Mouse (Mus musculus) forebrain, embryonic 14.5 days (tissue): ENCODE results near the gene Fam161a. TPM values are rescaled to one million over a fixed set of nuclear protein-coding genes. Genes with fewer than 3 reads are reported as not detected.

ENCODE experiments used
- ATAC-seq: fragments of 200-750 bp; cut with Nextera tagmentation; 2 replicates; pipeline ENCODE4 v1.8.0; 2017; ENCODE audit warnings: mild to moderate bottlenecking, moderate library complexity
- DNase-seq: peaks from one replicate; pipeline ENCODE4 v3.0.0-alpha.2; 2015; ENCODE audit warnings: low spot score
- H3K27ac ChIP-seq: fragments of 300-500 bp; sonication (generic); 2 replicates; pipeline ENCODE4 v1.5.1; 2014; ENCODE audit warnings: low read depth, mild to moderate bottlenecking, control low read depth, low read length, moderate library complexity
- H3K27me3 ChIP-seq: fragments of 300-500 bp; sonication (generic); replicated peaks from 2 replicates; pipeline ENCODE4 v1.6.1; 2014; ENCODE audit warnings: low read length, control low read depth, mixed read lengths; ENCODE audit not compliant: control insufficient read depth, insufficient read depth
- H3K36me3 ChIP-seq: fragments of 300-500 bp; sonication (generic); 2 replicates; pipeline ENCODE4 v1.6.1; 2014; ENCODE audit warnings: low read length, control low read depth; ENCODE audit not compliant: control insufficient read depth, insufficient read depth
- H3K4me1 ChIP-seq: fragments of 300-500 bp; sonication (generic); 2 replicates; pipeline ENCODE4 v1.6.1; 2014; ENCODE audit warnings: antibody characterized with exemption, low read length, control low read depth; ENCODE audit not compliant: control insufficient read depth, insufficient read depth
- H3K4me2 ChIP-seq: fragments of 300-500 bp; sonication (generic); 2 replicates; pipeline ENCODE4 v1.6.1; 2014; ENCODE audit warnings: mild to moderate bottlenecking, control low read depth, low read length
- H3K4me3 ChIP-seq: fragments of 300-500 bp; sonication (generic); 2 replicates; pipeline ENCODE4 v1.5.1; 2014; ENCODE audit warnings: low read depth, low read length, control low read depth
- H3K9ac ChIP-seq: fragments of 300-500 bp; sonication (generic); 2 replicates; pipeline ENCODE4 v1.6.1; 2014; ENCODE audit warnings: mild to moderate bottlenecking, low read length, control low read depth, moderate library complexity
- H3K9me3 ChIP-seq: fragments of 300-500 bp; sonication (generic); replicated peaks from 2 replicates; pipeline ENCODE4 v1.6.1; 2016; ENCODE audit warnings: low read length, control low read depth, mixed read lengths; ENCODE audit not compliant: control insufficient read depth
- WGBS: fragments of 180-500 bp; shearing (Covaris S2); extraction: QIAGEN DNeasy Blood & Tissue Kit; methylation state at CpG from one replicate; pipeline ENCODE4 v1.1.7; 2014; 5-methylcytosine and 5-hydroxymethylcytosine counted together
- polyA plus RNA-seq: library from polyadenylated mRNA; unstranded; fragments of >200 nt; fragmentation: Nextera tagmentation; extraction: Ambion mirVana; gene quantifications from 2 replicates; pipeline ENCODE4 v1.2.1, GENCODE M21; 2014

Fam161a gene
- polyA plus RNA-seq, 1 experiment from 2014 or later = 3.2 TPM

DNA sequence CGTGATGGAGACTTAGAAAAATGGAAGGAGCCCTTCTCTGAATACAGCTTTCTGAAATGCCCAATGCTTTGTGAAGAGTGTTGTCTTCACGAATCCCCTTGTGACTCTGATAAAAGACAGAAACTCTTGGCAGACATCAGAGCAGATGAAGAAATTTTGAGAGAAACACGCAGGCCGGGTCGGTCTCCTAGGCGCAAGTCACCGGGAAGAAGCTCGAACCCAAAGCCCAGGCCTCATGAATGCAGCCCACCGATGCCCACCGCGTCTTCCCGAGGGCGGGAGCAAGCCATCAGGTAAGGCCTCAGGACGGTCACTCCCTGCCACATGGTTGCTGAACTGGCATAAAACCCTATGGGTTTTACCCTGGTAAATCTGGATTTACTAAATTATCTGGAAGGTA, 13.5 kb downstream of the Fam161a start:
- Histone ChIP-seq H3K27me3 (no peaks in the 10 kb centered on the region), H3K27ac (no peak overlapping the region), H3K4me2 (no peak overlapping the region), H3K4me1 (no peaks in the 10 kb centered on the region), H3K9me3 (no peaks in the 10 kb centered on the region), H3K4me3 (no peak overlapping the region), H3K9ac (no peak overlapping the region), H3K36me3 (no peaks in the 10 kb centered on the region)
- DNase-seq = no peak
- 96% methylated on average over 14 of the region's 14 CpGs for WGBS
- ATAC-seq = no peak

- ATAC-seq = no peak
- no peaks in the 10 kb centered on the region for H3K27me3 ChIP-seq
- H3K4me3 ChIP-seq = no peak overlapping the region
- H3K4me1 ChIP-seq = no peaks in the 10 kb centered on the region
- WGBS = 94% methylated on average over 2 of the region's 2 CpGs
- DNase-seq = no peak
- no peaks in the 10 kb centered on the region for H3K9me3 ChIP-seq
- H3K4me2 ChIP-seq = no peak overlapping the region
- H3K36me3 ChIP-seq = no peaks in the 10 kb centered on the region
- no peak overlapping the region for H3K9ac ChIP-seq
- H3K27ac ChIP-seq = no peak overlapping the region
Observed at GRCm38 (mm10) chr11:23023155-23023554, 15.8 kb downstream of the Fam161a start.

- no peaks in the 10 kb centered on the region for H3K4me1 ChIP-seq
- H3K4me2 ChIP-seq = no peak overlapping the region
- no peak overlapping the region for H3K4me3 ChIP-seq
- H3K9me3 ChIP-seq = no peaks in the 10 kb centered on the region
- no peak overlapping the region for H3K27ac ChIP-seq
- WGBS = 62% methylated on average over 3 of the region's 3 CpGs
- H3K27me3 ChIP-seq = no peaks in the 10 kb centered on the region
- DNase-seq (no peak), ATAC-seq (no peak)
- no peak overlapping the region for H3K9ac ChIP-seq
- no peaks in the 10 kb centered on the region for H3K36me3 ChIP-seq
Observed at GRCm38 (mm10) chr11:23024169-23024568, 16.8 kb downstream of the Fam161a start.

- 69% methylated on average over 3 of the region's 3 CpGs for WGBS
- no peak overlapping the region for H3K4me2 ChIP-seq
- no peak for ATAC-seq
Observed at GRCm38 (mm10) chr11:23028957-23029356, 21.6 kb downstream of the Fam161a start.

DNA sequence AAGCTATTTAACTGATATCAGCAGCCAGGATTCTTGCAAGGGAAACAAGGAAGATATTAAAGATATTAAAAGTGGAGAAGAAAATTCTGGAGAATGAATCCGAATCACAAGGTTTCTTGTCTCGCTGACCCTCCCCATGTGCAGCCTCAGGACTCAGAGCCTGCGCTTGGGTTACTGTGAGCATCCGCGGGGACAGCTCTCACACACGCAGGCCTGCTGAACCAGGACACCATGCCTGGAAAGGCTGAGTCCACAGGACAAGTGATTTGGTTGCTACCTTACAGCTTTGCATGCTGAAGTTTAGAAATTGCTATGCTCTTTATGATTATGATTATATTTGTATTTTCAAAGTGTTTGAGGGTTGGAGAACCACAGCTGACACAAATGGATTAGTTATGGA, 22.1 kb downstream of the Fam161a start:
- H3K4me2 ChIP-seq = no peak overlapping the region
- no peak overlapping the region for H3K4me3 ChIP-seq
- no peaks in the 10 kb centered on the region for H3K36me3 ChIP-seq
- H3K9me3 ChIP-seq = no peaks in the 10 kb centered on the region
- no peak overlapping the region for H3K27ac ChIP-seq
- WGBS = 80% methylated on average over 6 of the region's 6 CpGs
- DNase-seq (no peak), ATAC-seq (no peak)
- no peaks in the 10 kb centered on the region for H3K27me3 ChIP-seq
- H3K9ac ChIP-seq = no peak overlapping the region
- H3K4me1 ChIP-seq = no peaks in the 10 kb centered on the region

More at GRCm38 (mm10) chr11:23028957-23029356, 21.6 kb downstream of the Fam161a start:
- Histone ChIP-seq H3K4me1 (no peaks in the 10 kb centered on the region), H3K36me3 (no peaks in the 10 kb centered on the region), H3K9me3 (no peaks in the 10 kb centered on the region), H3K27ac (no peak overlapping the region), H3K9ac (no peak overlapping the region), H3K27me3 (no peaks in the 10 kb centered on the region), H3K4me3 (no peak overlapping the region)
- no peak for DNase-seq

DNA sequence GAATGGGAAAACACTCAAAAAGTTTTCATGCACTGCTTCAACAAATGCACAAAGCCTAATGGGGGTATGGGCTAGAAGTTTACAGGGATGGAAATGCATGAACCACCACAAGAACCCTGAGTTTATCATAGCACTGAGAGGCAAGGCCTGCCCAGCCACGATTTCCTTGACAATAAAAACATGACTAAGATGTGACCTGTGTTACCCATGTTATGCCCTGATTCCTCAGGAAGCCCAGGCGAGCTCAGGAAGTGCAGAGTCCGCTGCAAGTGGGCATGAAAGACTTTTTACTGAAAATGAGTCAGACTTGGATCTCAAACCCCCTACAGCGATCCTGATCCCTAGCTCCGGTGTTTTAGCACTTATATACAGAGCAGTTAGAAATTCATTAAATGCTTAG, 39.9 kb downstream of the Fam161a start:
- ATAC-seq (no peak), DNase-seq (no peak)
- H3K4me2 ChIP-seq = no peak overlapping the region
- H3K27me3 ChIP-seq = no peaks in the 10 kb centered on the region
- no peak overlapping the region for H3K9ac ChIP-seq
- no peak overlapping the region for H3K4me3 ChIP-seq
- H3K36me3 ChIP-seq = no peaks in the 10 kb centered on the region
- H3K9me3 ChIP-seq = no peaks in the 10 kb centered on the region
- H3K4me1 ChIP-seq = no peaks in the 10 kb centered on the region
- H3K27ac ChIP-seq = no peak overlapping the region
- 74% methylated on average over 5 of the region's 5 CpGs for WGBS

DNA sequence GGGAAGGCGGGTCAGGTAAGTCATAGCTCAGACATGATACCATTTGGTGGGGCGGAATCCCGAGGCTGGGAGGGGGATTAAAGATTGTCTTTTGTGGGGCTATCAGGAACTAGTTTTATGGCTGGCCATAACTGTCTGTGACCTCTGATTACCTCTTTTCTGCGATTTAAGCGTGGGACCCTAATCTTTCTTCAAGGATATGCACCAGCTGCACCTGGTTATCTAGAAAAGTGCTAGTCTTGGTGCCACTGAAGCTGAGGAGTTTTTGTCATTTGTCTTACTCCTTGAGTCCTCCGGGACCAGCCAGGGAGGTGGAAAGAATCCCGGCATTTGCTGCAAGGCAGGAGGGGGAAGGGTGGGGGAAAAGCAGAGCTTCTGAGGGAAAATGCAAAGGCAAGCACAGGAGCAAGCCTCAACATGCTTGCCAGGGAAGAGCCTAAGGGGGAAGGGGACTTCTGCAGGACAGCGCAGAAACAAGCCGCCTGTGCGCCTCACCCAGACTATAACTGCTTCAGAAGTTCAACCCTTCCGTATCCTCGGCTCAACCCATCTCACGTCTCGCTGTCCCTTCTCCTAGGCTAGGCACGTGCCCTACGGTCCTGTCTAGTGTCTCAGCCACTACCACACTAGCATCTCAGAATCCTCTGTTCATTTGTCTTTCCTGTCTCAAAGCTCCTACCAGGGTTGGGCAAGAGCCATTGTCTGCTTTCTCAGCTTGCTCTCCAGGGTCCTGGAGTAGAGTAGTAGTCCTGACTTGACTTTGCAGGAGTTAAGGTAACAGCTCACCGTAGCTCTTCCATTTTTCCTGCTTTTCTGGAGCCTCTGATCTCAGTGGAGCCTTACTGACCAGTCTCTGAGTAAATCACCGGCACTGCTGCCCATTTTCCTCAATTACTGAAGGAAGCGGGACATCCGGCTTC, 40.6 kb downstream of the Fam161a start:
- Histone ChIP-seq H3K9ac (no peak overlapping the region), H3K27ac (no peak overlapping the region), H3K9me3 (no peaks in the 10 kb centered on the region), H3K4me3 (no peak overlapping the region), H3K4me2 (peak overlapping the region; percentile 8; the same call in 1 of the 2 replicates), H3K27me3 (no peaks in the 10 kb centered on the region), H3K4me1 (no peaks in the 10 kb centered on the region), H3K36me3 (no peaks in the 10 kb centered on the region)
- 46% methylated on average over 20 of the region's 20 CpGs for WGBS
- no peak for ATAC-seq
- no peak for DNase-seq

DNA sequence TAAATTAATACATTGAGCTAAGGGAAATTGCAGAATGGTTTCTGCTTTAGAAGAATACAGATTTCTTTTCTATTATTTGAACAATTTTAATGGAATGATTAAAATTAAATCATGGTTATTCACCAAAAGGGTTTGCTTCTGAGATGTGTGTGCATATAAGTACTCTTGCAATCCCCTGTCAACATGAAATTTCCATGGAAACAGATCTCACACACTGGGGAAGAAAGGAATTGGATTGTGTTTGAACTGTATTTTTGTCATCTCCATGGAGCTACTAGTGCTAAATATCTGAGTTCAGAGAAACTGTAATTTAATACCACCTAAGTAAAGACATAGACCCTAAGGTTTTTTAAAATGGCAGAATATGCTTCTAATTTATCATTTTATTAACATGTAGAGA, 42.3 kb downstream of the Fam161a start:
- Histone ChIP-seq H3K4me3 (no peak overlapping the region), H3K4me2 (no peak overlapping the region), H3K4me1 (no peaks in the 10 kb centered on the region), H3K9me3 (no peaks in the 10 kb centered on the region), H3K27me3 (no peaks in the 10 kb centered on the region), H3K36me3 (no peaks in the 10 kb centered on the region), H3K9ac (no peak overlapping the region), H3K27ac (no peak overlapping the region)
- ATAC-seq = no peak
- peak; percentile 8 for DNase-seq

GRCm38 (mm10) chr11:23052353-23052752, 45.0 kb downstream of the Fam161a start:
- DNase-seq (no peak), ATAC-seq (no peak)
- Histone ChIP-seq H3K4me2 (no peak overlapping the region), H3K4me1 (no peaks in the 10 kb centered on the region), H3K4me3 (no peak overlapping the region), H3K9me3 (no peaks in the 10 kb centered on the region), H3K9ac (no peak overlapping the region), H3K36me3 (no peaks in the 10 kb centered on the region), H3K27me3 (no peaks in the 10 kb centered on the region), H3K27ac (no peak overlapping the region)
- 61% methylated on average over 4 of the region's 4 CpGs for WGBS
